Mouse (Mus musculus): ENCODE data around the gene Fpgs. TPM values are rescaled to one million over a fixed set of nuclear protein-coding genes. Genes with fewer than 3 reads are reported as not detected.
A peak's percentile ranks its signal among the peaks of the same experiment; 100 is the strongest.

Fpgs gene
- polyA plus RNA-seq, 2 experiments = 30.7 to 75.7 TPM

DNA sequence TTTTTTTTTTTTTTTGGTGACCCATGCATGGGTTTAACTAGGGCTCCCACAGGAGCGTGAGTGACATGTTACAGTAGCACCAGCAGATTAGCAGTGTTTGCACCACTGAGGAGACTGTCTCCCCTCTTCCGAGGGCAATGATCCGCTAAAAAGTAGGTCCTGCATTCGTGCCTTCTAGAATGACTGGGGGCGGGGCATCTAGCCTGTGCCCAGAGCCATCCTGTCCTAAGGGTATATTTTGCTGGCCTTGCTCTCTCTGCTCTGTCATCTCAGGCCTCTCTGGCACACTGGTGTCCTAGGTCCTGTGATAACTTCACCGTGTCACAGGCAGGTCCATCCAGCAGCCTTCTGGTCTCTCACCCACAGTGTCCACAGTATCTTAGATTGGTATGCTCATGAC is 4.3 kb downstream of the Fpgs start:
- 80% methylated on average over 6 of the region's 6 CpGs for WGBS
- H3K4me3 ChIP-seq (replicated peaks; ENCODE audit: low read length) = no peak overlapping the region
- TF ChIP-seq POLR2A (IDR thresholded peaks at IDR 0.05; ENCODE audit: borderline replicate concordance, extremely low read depth, insufficient read depth, insufficient read length) = no peak
- H3K27ac ChIP-seq (replicated peaks; ENCODE audit: low read depth, low read length) = no peak overlapping the region
- H3K9ac ChIP-seq (ENCODE audit: low read depth, low read length, severe bottlenecking) = no peak overlapping the region
- H3K4me1 ChIP-seq (ENCODE audit: control insufficient read depth, insufficient read depth, low read length) = no peaks in the 10 kb centered on the region
- no peaks in the 10 kb centered on the region for H3K27me3 ChIP-seq (ENCODE audit: control insufficient read depth, insufficient read depth, low read length)
- H3K4me2 ChIP-seq (replicated peaks; ENCODE audit: low read depth, low read length, severe bottlenecking) = no peak overlapping the region
- H3K9me3 ChIP-seq (ENCODE audit: control insufficient read depth, low read length) = no peaks in the 10 kb centered on the region
- H3K36me3 ChIP-seq (ENCODE audit: control insufficient read depth, insufficient read depth, low read length) = peaks cover 19% of the 10 kb centered on the region
- DNase-seq (ENCODE audit: low spot score) = no peak
- no peak for ATAC-seq (ENCODE audit: low FRiP score, low read depth)

DNA sequence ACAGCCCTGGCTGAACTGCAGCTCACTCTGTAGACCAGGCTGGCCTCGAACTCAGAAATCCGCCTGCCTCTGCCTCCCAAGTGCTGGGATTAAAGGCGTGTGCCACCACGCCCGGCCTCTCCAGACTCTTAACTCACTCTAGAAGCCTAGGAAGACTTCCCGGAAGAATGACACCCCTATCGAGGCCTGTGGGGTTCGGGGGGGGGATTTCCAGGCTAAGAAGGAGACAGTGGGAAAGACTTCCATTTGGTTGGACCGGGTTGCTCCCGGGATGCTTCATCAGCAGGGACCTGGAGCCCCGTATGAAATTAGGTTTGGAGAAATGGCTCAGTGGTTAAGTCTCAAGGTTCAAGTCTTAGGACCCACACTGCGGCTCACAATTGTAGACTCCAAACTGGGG is 9.3 kb downstream of the Fpgs start:
- no peaks in the 10 kb centered on the region for H3K9me3 ChIP-seq (ENCODE audit: control insufficient read depth, low read length)
- H3K4me1 ChIP-seq (ENCODE audit: control insufficient read depth, insufficient read depth, low read length) = peaks cover 11% of the 10 kb centered on the region
- H3K4me3 ChIP-seq (replicated peaks; ENCODE audit: low read length) = peak overlapping the region; percentile 89
- peaks cover 11% of the 10 kb centered on the region; the same call in 1 of the 2 replicates for H3K36me3 ChIP-seq (ENCODE audit: control insufficient read depth, insufficient read depth, low read length)
- DNase-seq (ENCODE audit: low spot score) (no peak), ATAC-seq (ENCODE audit: low FRiP score, low read depth) (no peak)
- H3K27me3 ChIP-seq (ENCODE audit: control insufficient read depth, insufficient read depth, low read length) = no peaks in the 10 kb centered on the region
- H3K27ac ChIP-seq (replicated peaks; ENCODE audit: low read depth, low read length) = 0 out of 2 replicates have a peak overlapping the region, but pooled peaks have one; percentile 70
- peak overlapping the region; percentile 58 for H3K9ac ChIP-seq (ENCODE audit: low read depth, low read length, severe bottlenecking)
- WGBS = 86% methylated on average over 12 of the region's 12 CpGs
- no peak for TF ChIP-seq POLR2A (IDR thresholded peaks at IDR 0.05; ENCODE audit: borderline replicate concordance, extremely low read depth, insufficient read depth, insufficient read length)
- peak overlapping the region; percentile 81 for H3K4me2 ChIP-seq (replicated peaks; ENCODE audit: low read depth, low read length, severe bottlenecking)

DNA sequence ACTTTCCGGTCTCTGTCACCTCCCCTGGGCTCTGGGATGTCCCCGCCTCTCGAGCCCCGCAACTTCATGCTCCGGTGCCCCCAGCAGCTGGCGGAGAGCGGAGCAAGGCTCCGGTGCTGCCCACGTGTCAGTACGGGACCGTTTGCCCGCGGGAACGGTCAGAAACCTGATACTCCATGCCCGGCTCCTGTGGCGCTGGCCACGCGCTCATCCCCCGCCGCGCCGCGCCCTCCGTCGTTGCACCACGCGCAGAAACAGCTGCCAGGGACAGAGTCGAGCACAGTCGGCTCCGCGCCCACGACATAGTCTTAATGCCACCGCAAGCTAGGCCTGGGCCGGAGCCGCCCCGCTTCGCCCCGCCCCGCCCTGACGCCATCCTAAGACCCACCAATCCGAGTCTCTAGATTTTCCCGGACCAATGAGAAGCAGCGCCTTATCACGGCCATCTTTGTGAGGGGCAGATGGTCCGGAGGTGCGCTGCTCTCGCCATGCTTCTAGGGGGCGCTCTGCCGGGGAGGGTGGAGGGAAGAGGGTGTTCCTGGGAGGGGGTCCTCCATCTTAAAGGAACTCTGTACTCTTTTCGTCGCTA is 10.0 kb downstream of the Fpgs start:
- Histone ChIP-seq H3K4me1 (ENCODE audit: control insufficient read depth, insufficient read depth, low read length) (peaks cover 11% of the 10 kb centered on the region), H3K36me3 (ENCODE audit: control insufficient read depth, insufficient read depth, low read length) (peaks cover 11% of the 10 kb centered on the region; the same call in 1 of the 2 replicates), H3K4me3 (replicated peaks; ENCODE audit: low read length) (peak overlapping the region; percentile 89), H3K4me2 (replicated peaks; ENCODE audit: low read depth, low read length, severe bottlenecking) (peak overlapping the region; percentile 81), H3K27ac (replicated peaks; ENCODE audit: low read depth, low read length) (peak overlapping the region; percentile 88), H3K27me3 (ENCODE audit: control insufficient read depth, insufficient read depth, low read length) (no peaks in the 10 kb centered on the region), H3K9ac (ENCODE audit: low read depth, low read length, severe bottlenecking) (peak overlapping the region; percentile 88), H3K9me3 (ENCODE audit: control insufficient read depth, low read length) (no peaks in the 10 kb centered on the region)
- ATAC-seq (ENCODE audit: low FRiP score, low read depth) = peak; percentile 99
- peak; percentile 99 for DNase-seq (ENCODE audit: low spot score)
- 0 out of 2 replicates have a peak, but pooled peaks have one; percentile 48 for TF ChIP-seq POLR2A (IDR thresholded peaks at IDR 0.05; ENCODE audit: borderline replicate concordance, extremely low read depth, insufficient read depth, insufficient read length)
- under 1% methylated on average over 45 of the region's 51 CpGs for WGBS

DNA sequence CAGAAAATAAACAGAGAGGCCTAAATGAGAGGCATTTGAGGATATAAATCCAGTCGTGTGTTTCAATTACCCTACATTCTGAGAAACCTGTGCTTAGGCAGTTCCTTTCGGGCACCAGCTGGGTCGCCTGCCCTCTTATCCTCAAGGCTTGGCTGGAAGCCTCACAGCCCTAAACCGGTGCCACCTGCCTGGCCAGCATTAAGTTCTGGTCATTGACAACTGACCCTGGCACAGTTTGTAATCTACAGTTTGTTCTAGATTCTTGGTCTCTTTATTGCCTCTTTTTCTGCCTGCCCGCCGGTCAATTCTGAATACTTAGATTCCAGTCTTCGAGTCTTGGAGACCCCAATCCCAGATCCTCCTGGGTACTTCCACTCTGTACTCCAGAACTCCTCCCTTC is 10.7 kb downstream of the Fpgs start:
- no peak for TF ChIP-seq POLR2A (IDR thresholded peaks at IDR 0.05; ENCODE audit: borderline replicate concordance, extremely low read depth, insufficient read depth, insufficient read length)
- H3K4me1 ChIP-seq (ENCODE audit: control insufficient read depth, insufficient read depth, low read length) = peaks cover 11% of the 10 kb centered on the region
- H3K9ac ChIP-seq (ENCODE audit: low read depth, low read length, severe bottlenecking) = peak overlapping the region; percentile 88
- 16% methylated on average over 7 of the region's 7 CpGs for WGBS
- H3K27me3 ChIP-seq (ENCODE audit: control insufficient read depth, insufficient read depth, low read length) = no peaks in the 10 kb centered on the region
- peak overlapping the region; percentile 89 for H3K4me3 ChIP-seq (replicated peaks; ENCODE audit: low read length)
- DNase-seq (ENCODE audit: low spot score) (no peak), ATAC-seq (ENCODE audit: low FRiP score, low read depth) (no peak)
- H3K36me3 ChIP-seq (ENCODE audit: control insufficient read depth, insufficient read depth, low read length) = peaks cover 13% of the 10 kb centered on the region
- H3K9me3 ChIP-seq (ENCODE audit: control insufficient read depth, low read length) = no peaks in the 10 kb centered on the region
- peak overlapping the region; percentile 81 for H3K4me2 ChIP-seq (replicated peaks; ENCODE audit: low read depth, low read length, severe bottlenecking)
- no peak overlapping the region for H3K27ac ChIP-seq (replicated peaks; ENCODE audit: low read depth, low read length)

DNA sequence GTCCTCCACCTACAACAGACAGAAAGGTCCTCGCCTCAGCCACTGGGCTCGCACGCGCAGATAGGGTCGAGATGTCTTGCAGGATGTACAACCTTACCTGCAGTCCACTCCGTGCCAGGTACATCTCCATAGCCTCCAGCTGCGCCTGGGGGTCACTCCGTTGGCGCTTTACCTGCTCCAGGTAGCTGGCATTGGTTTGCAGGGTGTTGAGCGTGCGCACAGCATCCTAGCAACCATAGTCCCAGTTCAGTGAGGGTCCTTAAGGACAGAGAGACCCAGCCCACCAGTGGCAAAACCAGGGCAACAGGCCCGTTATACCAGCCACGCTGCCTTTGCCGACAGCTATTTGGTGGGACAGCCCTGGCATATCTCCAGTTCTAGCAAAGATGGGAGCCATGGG is 11.4 kb downstream of the Fpgs start:
- no peak for DNase-seq (ENCODE audit: low spot score)
- 96% methylated on average over 14 of the region's 14 CpGs for WGBS

More for the DNA sequence above, 11.4 kb downstream of the Fpgs start:
- Histone ChIP-seq H3K4me3 (replicated peaks; ENCODE audit: low read length) (peak overlapping the region; percentile 89; the same call in 1 of the 2 replicates), H3K9ac (ENCODE audit: low read depth, low read length, severe bottlenecking) (no peak overlapping the region), H3K27ac (replicated peaks; ENCODE audit: low read depth, low read length) (no peak overlapping the region), H3K27me3 (ENCODE audit: control insufficient read depth, insufficient read depth, low read length) (no peaks in the 10 kb centered on the region), H3K4me1 (ENCODE audit: control insufficient read depth, insufficient read depth, low read length) (peaks cover 11% of the 10 kb centered on the region), H3K4me2 (replicated peaks; ENCODE audit: low read depth, low read length, severe bottlenecking) (peak overlapping the region; percentile 81), H3K9me3 (ENCODE audit: control insufficient read depth, low read length) (no peaks in the 10 kb centered on the region), H3K36me3 (ENCODE audit: control insufficient read depth, insufficient read depth, low read length) (peaks cover 21% of the 10 kb centered on the region)
- ATAC-seq (ENCODE audit: low FRiP score, low read depth) = no peak
- TF ChIP-seq POLR2A (IDR thresholded peaks at IDR 0.05; ENCODE audit: borderline replicate concordance, extremely low read depth, insufficient read depth, insufficient read length) = no peak
